Mouse (Mus musculus) MEL (cell line): ENCODE data around the gene Atp8b3. TPM values are rescaled to one million over a fixed set of nuclear protein-coding genes. Genes with fewer than 3 reads are reported as not detected.

ENCODE experiments used
- DNase-seq: peaks from one replicate; pipeline ENCODE4 v3.0.0; 2011; ENCODE audit warnings: low read depth, low spot score
- H3K27ac ChIP-seq: 2 replicates; pipeline ENCODE4 v1.5.1; 2012; ENCODE audit warnings: low read depth, mild to moderate bottlenecking, control low read depth, low read length, moderate library complexity; ENCODE audit not compliant: control insufficient read depth
- H3K27me3 ChIP-seq, 2 experiments: fragments of 150-350 bp in 1 of 2; sonication (generic) in 1 of 2; 2 replicates each; pipeline ENCODE4 v1.6.1; 2012; ENCODE audit warnings: low read length in 2 of 2, mild to moderate bottlenecking in 2 of 2, improper control_type of control experiment in 1 of 2, moderate library complexity in 1 of 2; ENCODE audit not compliant: insufficient read depth in 2 of 2, control insufficient read depth in 1 of 2
- H3K36me3 ChIP-seq, 2 experiments: 2 replicates each; pipeline ENCODE4 v1.6.1; 2012 to 2014; ENCODE audit warnings: low read length in 2 of 2, improper control_type of control experiment in 1 of 2, inconsistent platforms in 1 of 2, mild to moderate bottlenecking in 1 of 2; ENCODE audit not compliant: insufficient read depth in 2 of 2, control insufficient read depth in 1 of 2
- H3K4me1 ChIP-seq, 2 experiments: fragments of 150-350 bp in 1 of 2; sonication (generic) in 1 of 2; 2 replicates each; pipeline ENCODE4 v1.6.1; 2012; ENCODE audit warnings: low read length in 2 of 2, improper control_type of control experiment in 1 of 2, mild to moderate bottlenecking in 1 of 2; ENCODE audit not compliant: insufficient read depth in 2 of 2, control insufficient read depth in 1 of 2
- H3K4me3 ChIP-seq, 2 experiments: fragments of 150-350 bp in 1 of 2; sonication (generic) in 1 of 2; 2 replicates each; pipeline ENCODE4 v1.5.1; 2012; ENCODE audit warnings: low read depth in 2 of 2, low read length in 2 of 2, mild to moderate bottlenecking in 2 of 2, moderate library complexity in 2 of 2, control low read depth in 1 of 2, improper control_type of control experiment in 1 of 2; ENCODE audit not compliant: control insufficient read depth in 1 of 2, insufficient read depth in 1 of 2
- H3K79me2 ChIP-seq: 2 replicates; pipeline ENCODE4 v1.6.1; 2012; ENCODE audit warnings: mild to moderate bottlenecking, low read length, moderate library complexity; ENCODE audit not compliant: control insufficient read depth, poor library complexity, insufficient read depth
- H3K9ac ChIP-seq: 2 replicates; pipeline ENCODE4 v1.6.1; 2012; ENCODE audit warnings: low read depth, mild to moderate bottlenecking, control low read depth, low read length, moderate library complexity; ENCODE audit not compliant: control insufficient read depth, poor library complexity, severe bottlenecking
- H3K9me3 ChIP-seq: fragments of 150-350 bp; sonication (generic); replicated peaks from 2 replicates; pipeline ENCODE4 v1.6.1; 2012; ENCODE audit warnings: mild to moderate bottlenecking, low read length, improper control_type of control experiment, moderate library complexity; ENCODE audit not compliant: insufficient read depth
- BHLHE40 ChIP-seq: IDR thresholded peaks from 2 replicates; pipeline ENCODE4 v1.6.1; 2012; ENCODE audit warnings: low read depth, mild to moderate bottlenecking, inconsistent platforms, low read length, improper control_type of control experiment, borderline replicate concordance
- CHD1 ChIP-seq: IDR thresholded peaks from 2 replicates; pipeline ENCODE4 v1.6.1; 2012; ENCODE audit warnings: low read depth, mild to moderate bottlenecking, inconsistent platforms, low read length, improper control_type of control experiment
- CTCF ChIP-seq, 3 experiments: IDR thresholded peaks in 2 of 3; conservative IDR thresholded peaks in 1 of 3; 2 replicates each; pipeline ENCODE4 v1.5.1; 2011 to 2012; ENCODE audit warnings: low read length in 3 of 3, low read depth in 2 of 3, mild to moderate bottlenecking in 2 of 3, improper control_type of control experiment in 1 of 3, inconsistent platforms in 1 of 3, mixed read lengths in 1 of 3, moderate library complexity in 1 of 3; ENCODE audit not compliant: control insufficient read depth in 1 of 3, insufficient read depth in 1 of 3, poor library complexity in 1 of 3, severe bottlenecking in 1 of 3
- E2F4 ChIP-seq: IDR thresholded peaks from 2 replicates; pipeline ENCODE4 v1.6.1; 2011; ENCODE audit warnings: low read depth, low read length, improper control_type of control experiment, borderline replicate concordance
- ELF1 ChIP-seq: IDR thresholded peaks from 2 replicates; pipeline ENCODE4 v1.6.1; 2014; ENCODE audit warnings: low read depth, mild to moderate bottlenecking, inconsistent platforms, low read length, improper control_type of control experiment, moderate library complexity
- EP300 ChIP-seq, 2 experiments: IDR thresholded peaks; 2 replicates each; pipeline ENCODE4 v1.6.1; 2011; ENCODE audit warnings: improper control_type of control experiment in 2 of 2, low read length in 2 of 2, low read depth in 1 of 2, mild to moderate bottlenecking in 1 of 2
- ETS1 ChIP-seq: IDR thresholded peaks from 2 replicates; pipeline ENCODE4 v1.6.1; 2012; ENCODE audit warnings: low read depth, mild to moderate bottlenecking, inconsistent platforms, low read length, improper control_type of control experiment, moderate library complexity
- GABPA ChIP-seq: IDR thresholded peaks from 2 replicates; pipeline ENCODE4 v1.6.1; 2012; ENCODE audit warnings: low read depth, mild to moderate bottlenecking, inconsistent platforms, low read length, improper control_type of control experiment, moderate library complexity
- GATA1 ChIP-seq: IDR thresholded peaks from 2 replicates; pipeline ENCODE4 v1.6.1; 2011; ENCODE audit warnings: low read depth, low read length, improper control_type of control experiment
- HCFC1 ChIP-seq: IDR thresholded peaks from 2 replicates; pipeline ENCODE4 v1.6.1; 2012; ENCODE audit warnings: low read depth, mild to moderate bottlenecking, inconsistent platforms, low read length, improper control_type of control experiment, moderate library complexity
- JUND ChIP-seq: IDR thresholded peaks from 2 replicates; pipeline ENCODE4 v1.6.1; 2011; ENCODE audit warnings: low read depth, mild to moderate bottlenecking, improper control_type of control experiment, low read length
- KAT2A ChIP-seq: conservative IDR thresholded peaks from 2 replicates; pipeline ENCODE4 v1.6.1; 2012; ENCODE audit warnings: low read depth, low read length, improper control_type of control experiment, inconsistent platforms
- MAZ ChIP-seq: IDR thresholded peaks from 2 replicates; pipeline ENCODE4 v1.6.1; 2012; ENCODE audit warnings: low read depth, mild to moderate bottlenecking, inconsistent platforms, low read length, improper control_type of control experiment
- MEF2A ChIP-seq: IDR thresholded peaks from 2 replicates; pipeline ENCODE4 v1.6.1; 2014; ENCODE audit warnings: low read depth, mild to moderate bottlenecking, inconsistent platforms, low read length, improper control_type of control experiment; ENCODE audit not compliant: poor library complexity, insufficient replicate concordance, severe bottlenecking; ENCODE audit errors: extremely low read depth
- MXI1 ChIP-seq: IDR thresholded peaks from 2 replicates; pipeline ENCODE4 v1.6.1; 2011; ENCODE audit warnings: mild to moderate bottlenecking, low read depth, low read length, improper control_type of control experiment
- MYB ChIP-seq: IDR thresholded peaks from 2 replicates; pipeline ENCODE4 v1.6.1; 2011; ENCODE audit warnings: mild to moderate bottlenecking, low read depth, low read length, improper control_type of control experiment
- MYC ChIP-seq: IDR thresholded peaks from 2 replicates; pipeline ENCODE4 v1.6.1; 2011; ENCODE audit warnings: low read depth, mild to moderate bottlenecking, low read length, improper control_type of control experiment, moderate library complexity
- NELFE ChIP-seq: IDR thresholded peaks from 2 replicates; pipeline ENCODE4 v1.6.1; 2011; ENCODE audit warnings: low read depth, low read length, improper control_type of control experiment
- NRF1 ChIP-seq: IDR thresholded peaks from 2 replicates; pipeline ENCODE4 v1.6.1; 2014; ENCODE audit warnings: low read depth, mild to moderate bottlenecking, inconsistent platforms, low read length, improper control_type of control experiment, moderate library complexity; ENCODE audit not compliant: poor library complexity, insufficient read depth, severe bottlenecking
- POLR2AphosphoS2 ChIP-seq: IDR thresholded peaks from 2 replicates; pipeline ENCODE4 v1.6.1; 2011; ENCODE audit warnings: low read length, improper control_type of control experiment
- RAD21 ChIP-seq: IDR thresholded peaks from 2 replicates; pipeline ENCODE4 v1.6.1; 2011; ENCODE audit warnings: mild to moderate bottlenecking, low read depth, low read length, improper control_type of control experiment
- RCOR1 ChIP-seq: IDR thresholded peaks from 2 replicates; pipeline ENCODE4 v1.6.1; 2012; ENCODE audit warnings: low read depth, mild to moderate bottlenecking, inconsistent platforms, low read length, improper control_type of control experiment
- SIN3A ChIP-seq: IDR thresholded peaks from 2 replicates; pipeline ENCODE4 v1.6.1; 2012; ENCODE audit warnings: low read length, improper control_type of control experiment, inconsistent platforms
- SMC3 ChIP-seq: IDR thresholded peaks from 2 replicates; pipeline ENCODE4 v1.6.1; 2011; ENCODE audit warnings: low read depth, low read length, improper control_type of control experiment
- TAL1 ChIP-seq: IDR thresholded peaks from 2 replicates; pipeline ENCODE4 v1.6.1; 2012; ENCODE audit warnings: mild to moderate bottlenecking, inconsistent platforms, low read length, moderate library complexity, mixed read lengths
- TBP ChIP-seq: IDR thresholded peaks from 2 replicates; pipeline ENCODE4 v1.8.0; 2011; ENCODE audit warnings: low read depth, low read length, improper control_type of control experiment
- TCF12 ChIP-seq: IDR thresholded peaks from 2 replicates; pipeline ENCODE4 v1.6.1; 2014; ENCODE audit warnings: low read depth, mild to moderate bottlenecking, inconsistent platforms, low read length, improper control_type of control experiment, moderate library complexity
- UBTF ChIP-seq: IDR thresholded peaks from 2 replicates; pipeline ENCODE4 v1.6.1; 2012; ENCODE audit warnings: low read depth, mild to moderate bottlenecking, inconsistent platforms, low read length, improper control_type of control experiment, moderate library complexity, borderline replicate concordance; ENCODE audit not compliant: insufficient read depth
- ZKSCAN1 ChIP-seq: IDR thresholded peaks from 2 replicates; pipeline ENCODE4 v1.6.1; 2012; ENCODE audit warnings: low read depth, mild to moderate bottlenecking, inconsistent platforms, low read length, improper control_type of control experiment, moderate library complexity
- ZMIZ1 ChIP-seq: IDR thresholded peaks from 2 replicates; pipeline ENCODE4 v1.6.1; 2012; ENCODE audit warnings: low read depth, mild to moderate bottlenecking, inconsistent platforms, low read length, improper control_type of control experiment, moderate library complexity
- ZNF384 ChIP-seq: IDR thresholded peaks from 2 replicates; pipeline ENCODE4 v1.6.1; 2012; ENCODE audit warnings: low read depth, mild to moderate bottlenecking, inconsistent platforms, low read length, improper control_type of control experiment
- polyA plus RNA-seq, 2 experiments: library from polyadenylated mRNA; stranded (reverse) in 1 of 2; unstranded in 1 of 2; fragments of >175 nt in 1 of 2; fragments of >200 nt in 1 of 2; gene quantifications; 2 replicates each; pipeline versions ENCODE4 v1.2.1 to v1.2.4; 2012; ENCODE audit warnings: low replicate concordance in 2 of 2, low read depth in 1 of 2; ENCODE audit not compliant: insufficient read length in 2 of 2, insufficient read depth in 1 of 2, missing spikeins in 1 of 2
- total RNA-seq: library from RNA; depleted of rRNA; stranded (reverse); fragments of 300-350 nt; gene quantifications from 2 replicates; pipeline ENCODE4 v1.2.3, GENCODE M21; 2012

The Atp8b3 gene
- total and polyA plus RNA-seq, 3 experiments = 0.13 TPM; not detected in 2

DNA sequence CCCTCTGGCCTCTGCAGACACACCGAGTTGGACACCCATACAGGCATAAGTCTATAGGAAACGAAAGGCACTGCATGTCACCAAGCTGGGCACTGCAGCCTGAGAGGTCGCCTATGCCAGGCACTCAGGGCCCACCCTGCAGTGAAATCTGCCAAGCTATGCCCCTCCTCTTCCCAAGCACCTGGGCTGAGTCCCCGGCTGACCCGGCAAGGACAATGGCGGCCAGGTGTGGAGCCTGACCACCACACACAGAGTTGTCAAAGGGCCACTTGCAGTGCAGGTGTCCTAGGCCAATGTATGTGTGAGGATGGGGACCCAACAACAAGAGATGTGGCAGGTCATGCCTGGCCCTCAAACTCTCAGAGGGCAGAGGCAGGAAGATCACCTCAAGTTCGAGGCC lies 20.5 kb upstream of the Atp8b3 start:
- H3K4me3 ChIP-seq = no peak overlapping the region
- H3K9me3 ChIP-seq = no peaks in the 10 kb centered on the region
- no peak overlapping the region for H3K9ac ChIP-seq
- H3K27me3 ChIP-seq = no peaks in the 10 kb centered on the region
- no peak for DNase-seq
- H3K79me2 ChIP-seq = peaks cover 56% of the 10 kb centered on the region
- H3K36me3 ChIP-seq = peaks cover 3 to 13% of the 10 kb centered on the region in 2 experiments; a peak in 2 of 4 replicates
- H3K4me1 ChIP-seq = peaks cover 0 to 14% of the 10 kb centered on the region in 2 experiments; a peak in 3 of 4 replicates
- H3K27ac ChIP-seq = no peak overlapping the region
- TF ChIP-seq ZNF384 (no peak), MXI1 (no peak), TBP (no peak)

DNA sequence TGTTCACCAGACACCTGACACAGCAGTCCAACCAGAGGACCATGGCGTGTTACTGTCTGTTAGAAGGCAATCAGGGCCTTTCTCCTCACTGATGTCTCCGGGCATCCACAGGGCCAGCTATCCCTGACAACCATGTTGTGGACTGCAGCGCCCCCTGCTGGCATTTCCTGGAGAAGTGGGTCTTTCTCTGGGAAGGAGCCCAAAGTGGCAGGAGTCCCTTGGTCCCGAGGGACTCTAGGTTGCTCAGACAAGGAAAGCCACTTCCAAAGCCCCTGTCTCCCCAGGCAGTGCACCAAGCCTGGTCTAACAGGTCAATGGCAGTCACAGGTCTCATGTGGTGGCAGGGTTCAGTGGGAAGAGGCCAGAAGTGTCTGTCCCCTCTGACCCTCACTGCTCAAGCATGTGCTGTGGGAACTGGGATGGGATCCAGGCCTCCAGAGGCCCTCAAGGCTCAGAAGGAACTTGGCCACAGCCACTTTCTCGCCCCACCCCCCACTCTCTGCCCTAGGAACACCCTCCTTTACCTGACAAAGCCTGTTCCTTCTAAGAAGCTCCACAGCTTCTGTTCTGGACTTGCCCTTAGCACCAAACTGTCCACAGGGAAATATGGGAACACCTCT lies 18.5 kb upstream of the Atp8b3 start:
- Histone ChIP-seq H3K4me3 (no peak overlapping the region), H3K79me2 (peaks cover 69% of the 10 kb centered on the region), H3K27ac (no peak overlapping the region), H3K36me3 (peaks cover 3 to 21% of the 10 kb centered on the region in 2 experiments; a peak in 3 of 4 replicates), H3K9me3 (no peaks in the 10 kb centered on the region), H3K27me3 (no peaks in the 10 kb centered on the region), H3K4me1 (peaks cover 3 to 29% of the 10 kb centered on the region in 2 experiments), H3K9ac (no peak overlapping the region)
- peak; percentile 66 for DNase-seq
- no peak for TF ChIP-seq JUND
- no peak for TF ChIP-seq MYC
- no peak for TF ChIP-seq ELF1
- no peak for TF ChIP-seq EP300 (IDR thresholded peaks at IDR 0.05; ENCODE audit: low read depth in 1 of 2, low read length in 2 of 2)
- no peak for TF ChIP-seq NRF1
- TF ChIP-seq UBTF = no peak
- no peak for TF ChIP-seq KAT2A
- TF ChIP-seq HCFC1 = no peak
- no peak for TF ChIP-seq ZKSCAN1
- TF ChIP-seq GABPA = no peak
- TF ChIP-seq SIN3A = no peak
- TF ChIP-seq RCOR1 = no peak
- no peak for TF ChIP-seq MEF2A
- TF ChIP-seq POLR2AphosphoS2 = no peak
- TF ChIP-seq ZMIZ1 = no peak
- TF ChIP-seq E2F4 = no peak
- TF ChIP-seq NELFE = no peak
- no peak for TF ChIP-seq TCF12
- TF ChIP-seq TAL1 = no peak
- TF ChIP-seq CHD1 = no peak
- no peak for TF ChIP-seq MAZ
- TF ChIP-seq CTCF (IDR thresholded peaks at IDR 0.05 in 2 of 3, conservative IDR thresholded peaks at IDR 0.05 in 1 of 3; ENCODE audit: control insufficient read depth in 1 of 3, insufficient read depth in 1 of 3, low read depth in 2 of 3, low read length in 3 of 3, poor library complexity in 1 of 3, severe bottlenecking in 1 of 3) = peak; percentile 78 to 91 (median 79)
- TF ChIP-seq SMC3 = peak; percentile 38
- no peak for TF ChIP-seq BHLHE40
- TF ChIP-seq RAD21 = peak; percentile 50
- no peak for TF ChIP-seq MYB
- no peak for TF ChIP-seq MXI1
- no peak for TF ChIP-seq ETS1
- TF ChIP-seq ZNF384 = no peak
- no peak for TF ChIP-seq TBP
- no peak for TF ChIP-seq GATA1
